Mouse (Mus musculus): Measurements from ENCODE around the gene Spats2l. TPM values are rescaled to one million over a fixed set of nuclear protein-coding genes. Genes with fewer than 3 reads are reported as not detected.
A peak's percentile ranks its signal among the peaks of the same experiment; 100 is the strongest.

Spats2l gene
- polyA plus RNA-seq, 1 experiment from 2014 or later, result 53.0 TPM

- Histone ChIP-seq H3K4me3 (ENCODE audit: low read length) (peak overlapping the region; percentile 90), H3K27me3 (replicated peaks; ENCODE audit: control insufficient read depth, insufficient read depth, low read length) (no peaks in the 10 kb centered on the region), H3K9ac (ENCODE audit: low read depth, low read length) (peak overlapping the region; percentile 97), H3K4me1 (ENCODE audit: control insufficient read depth, insufficient read depth, low read length) (peaks cover 7% of the 10 kb centered on the region; the same call in 1 of the 2 replicates), H3K4me2 (ENCODE audit: low read depth, low read length) (peak overlapping the region; percentile 85), H3K36me3 (ENCODE audit: control insufficient read depth, insufficient read depth, low read length) (no peaks in the 10 kb centered on the region), H3K9me3 (ENCODE audit: control insufficient read depth, low read length) (no peaks in the 10 kb centered on the region), H3K27ac (ENCODE audit: low read length) (peak overlapping the region; percentile 98)
- 0% methylated on average over 14 of the region's 14 CpGs for WGBS
- peak; percentile 29 for ATAC-seq
Observed at GRCm38 (mm10) chr1:57775496-57775790, 1.5 kb downstream of the Spats2l start.

- 68% methylated on average over 5 of the region's 5 CpGs for WGBS
- no peaks in the 10 kb centered on the region for H3K36me3 ChIP-seq (ENCODE audit: control insufficient read depth, insufficient read depth, low read length)
- no peak for ATAC-seq
- no peak overlapping the region for H3K4me2 ChIP-seq (ENCODE audit: low read depth, low read length)
- no peak overlapping the region for H3K27ac ChIP-seq (ENCODE audit: low read length)
- peaks cover 7% of the 10 kb centered on the region; the same call in 1 of the 2 replicates for H3K4me1 ChIP-seq (ENCODE audit: control insufficient read depth, insufficient read depth, low read length)
- H3K9me3 ChIP-seq (ENCODE audit: control insufficient read depth, low read length), result no peaks in the 10 kb centered on the region
- no peak overlapping the region for H3K4me3 ChIP-seq (ENCODE audit: low read length)
- no peaks in the 10 kb centered on the region for H3K27me3 ChIP-seq (replicated peaks; ENCODE audit: control insufficient read depth, insufficient read depth, low read length)
- no peak overlapping the region for H3K9ac ChIP-seq (ENCODE audit: low read depth, low read length)
Observed at GRCm38 (mm10) chr1:57776671-57777281, 2.8 kb downstream of the Spats2l start.

GRCm38 (mm10) chr1:57784300-57784699, 10.3 kb downstream of the Spats2l start:
- Histone ChIP-seq H3K4me1 (ENCODE audit: control insufficient read depth, insufficient read depth, low read length) (no peaks in the 10 kb centered on the region), H3K27ac (ENCODE audit: low read length) (no peak overlapping the region), H3K9ac (ENCODE audit: low read depth, low read length) (no peak overlapping the region), H3K27me3 (replicated peaks; ENCODE audit: control insufficient read depth, insufficient read depth, low read length) (no peaks in the 10 kb centered on the region), H3K36me3 (ENCODE audit: control insufficient read depth, insufficient read depth, low read length) (no peaks in the 10 kb centered on the region), H3K9me3 (ENCODE audit: control insufficient read depth, low read length) (no peaks in the 10 kb centered on the region), H3K4me3 (ENCODE audit: low read length) (no peak overlapping the region), H3K4me2 (ENCODE audit: low read depth, low read length) (no peak overlapping the region)
- ATAC-seq, result no peak
- 84% methylated on average over 4 of the region's 4 CpGs for WGBS

GRCm38 (mm10) chr1:57789831-57790230, 15.9 kb downstream of the Spats2l start:
- Histone ChIP-seq H3K4me3 (ENCODE audit: low read length) (no peak overlapping the region), H3K36me3 (ENCODE audit: control insufficient read depth, insufficient read depth, low read length) (no peaks in the 10 kb centered on the region), H3K27ac (ENCODE audit: low read length) (no peak overlapping the region), H3K9me3 (ENCODE audit: control insufficient read depth, low read length) (no peaks in the 10 kb centered on the region), H3K27me3 (replicated peaks; ENCODE audit: control insufficient read depth, insufficient read depth, low read length) (no peaks in the 10 kb centered on the region), H3K4me1 (ENCODE audit: control insufficient read depth, insufficient read depth, low read length) (no peaks in the 10 kb centered on the region), H3K4me2 (ENCODE audit: low read depth, low read length) (no peak overlapping the region), H3K9ac (ENCODE audit: low read depth, low read length) (no peak overlapping the region)
- 90% methylated on average over 5 of the region's 5 CpGs for WGBS
- ATAC-seq, result no peak

- Histone ChIP-seq H3K4me3 (ENCODE audit: low read length) (no peak overlapping the region), H3K36me3 (ENCODE audit: control insufficient read depth, insufficient read depth, low read length) (no peaks in the 10 kb centered on the region), H3K27ac (ENCODE audit: low read length) (0 out of 2 replicates have a peak overlapping the region, but pooled peaks have one; percentile 1), H3K27me3 (replicated peaks; ENCODE audit: control insufficient read depth, insufficient read depth, low read length) (no peaks in the 10 kb centered on the region), H3K4me2 (ENCODE audit: low read depth, low read length) (no peak overlapping the region), H3K9ac (ENCODE audit: low read depth, low read length) (no peak overlapping the region), H3K9me3 (ENCODE audit: control insufficient read depth, low read length) (no peaks in the 10 kb centered on the region), H3K4me1 (ENCODE audit: control insufficient read depth, insufficient read depth, low read length) (no peaks in the 10 kb centered on the region)
- no peak for ATAC-seq
- WGBS, result 76% methylated on average over 4 of the region's 4 CpGs
Observed at GRCm38 (mm10) chr1:57792212-57792611, 18.2 kb downstream of the Spats2l start.

- Histone ChIP-seq H3K27me3 (replicated peaks; ENCODE audit: control insufficient read depth, insufficient read depth, low read length) (no peaks in the 10 kb centered on the region), H3K4me3 (ENCODE audit: low read length) (no peak overlapping the region), H3K36me3 (ENCODE audit: control insufficient read depth, insufficient read depth, low read length) (no peaks in the 10 kb centered on the region), H3K27ac (ENCODE audit: low read length) (no peak overlapping the region), H3K4me1 (ENCODE audit: control insufficient read depth, insufficient read depth, low read length) (no peaks in the 10 kb centered on the region), H3K4me2 (ENCODE audit: low read depth, low read length) (no peak overlapping the region), H3K9ac (ENCODE audit: low read depth, low read length) (no peak overlapping the region), H3K9me3 (ENCODE audit: control insufficient read depth, low read length) (no peaks in the 10 kb centered on the region)
- WGBS, result 61% methylated on average over 1 of the region's 1 CpGs
- no peak for ATAC-seq
Observed at GRCm38 (mm10) chr1:57795838-57796237, 21.9 kb downstream of the Spats2l start.

GRCm38 (mm10) chr1:57799398-57799797, 25.4 kb downstream of the Spats2l start:
- no peak overlapping the region for H3K27ac ChIP-seq (ENCODE audit: low read length)

GRCm38 (mm10) chr1:57800846-57801245, 26.9 kb downstream of the Spats2l start:
- no peak overlapping the region for H3K9ac ChIP-seq (ENCODE audit: low read depth, low read length)

More at GRCm38 (mm10) chr1:57799398-57799797, 25.4 kb downstream of the Spats2l start:
- no peak overlapping the region for H3K9ac ChIP-seq (ENCODE audit: low read depth, low read length)
- no peaks in the 10 kb centered on the region for H3K27me3 ChIP-seq (replicated peaks; ENCODE audit: control insufficient read depth, insufficient read depth, low read length)
- no peak overlapping the region for H3K4me2 ChIP-seq (ENCODE audit: low read depth, low read length)
- H3K4me1 ChIP-seq (ENCODE audit: control insufficient read depth, insufficient read depth, low read length), result no peaks in the 10 kb centered on the region
- 78% methylated on average over 2 of the region's 2 CpGs for WGBS
- H3K36me3 ChIP-seq (ENCODE audit: control insufficient read depth, insufficient read depth, low read length), result no peaks in the 10 kb centered on the region
- no peak for ATAC-seq
- H3K4me3 ChIP-seq (ENCODE audit: low read length), result no peak overlapping the region
- H3K9me3 ChIP-seq (ENCODE audit: control insufficient read depth, low read length), result no peaks in the 10 kb centered on the region

GRCm38 (mm10) chr1:57806126-57806525, 32.2 kb downstream of the Spats2l start:
- no peak overlapping the region for H3K9ac ChIP-seq (ENCODE audit: low read depth, low read length)
- H3K27me3 ChIP-seq (replicated peaks; ENCODE audit: control insufficient read depth, insufficient read depth, low read length), result no peaks in the 10 kb centered on the region
- no peak overlapping the region for H3K4me2 ChIP-seq (ENCODE audit: low read depth, low read length)
- no peak overlapping the region for H3K4me3 ChIP-seq (ENCODE audit: low read length)
- H3K4me1 ChIP-seq (ENCODE audit: control insufficient read depth, insufficient read depth, low read length), result peaks cover 3% of the 10 kb centered on the region; the same call in 1 of the 2 replicates
- no peaks in the 10 kb centered on the region for H3K36me3 ChIP-seq (ENCODE audit: control insufficient read depth, insufficient read depth, low read length)
- no peaks in the 10 kb centered on the region for H3K9me3 ChIP-seq (ENCODE audit: control insufficient read depth, low read length)
- 94% methylated on average over 3 of the region's 3 CpGs for WGBS
- H3K27ac ChIP-seq (ENCODE audit: low read length), result no peak overlapping the region
- no peak for ATAC-seq

More at GRCm38 (mm10) chr1:57800846-57801245, 26.9 kb downstream of the Spats2l start:
- no peak overlapping the region for H3K4me3 ChIP-seq (ENCODE audit: low read length)
- WGBS, result 74% methylated on average over 6 of the region's 6 CpGs
- no peak for ATAC-seq
- no peak overlapping the region for H3K27ac ChIP-seq (ENCODE audit: low read length)
- no peaks in the 10 kb centered on the region for H3K27me3 ChIP-seq (replicated peaks; ENCODE audit: control insufficient read depth, insufficient read depth, low read length)
- H3K9me3 ChIP-seq (ENCODE audit: control insufficient read depth, low read length), result no peaks in the 10 kb centered on the region
- H3K36me3 ChIP-seq (ENCODE audit: control insufficient read depth, insufficient read depth, low read length), result no peaks in the 10 kb centered on the region
- H3K4me2 ChIP-seq (ENCODE audit: low read depth, low read length), result no peak overlapping the region
- no peaks in the 10 kb centered on the region for H3K4me1 ChIP-seq (ENCODE audit: control insufficient read depth, insufficient read depth, low read length)

GRCm38 (mm10) chr1:57807882-57808281, 33.9 kb downstream of the Spats2l start:
- no peak overlapping the region for H3K9ac ChIP-seq (ENCODE audit: low read depth, low read length)
- WGBS, result 50% methylated on average over 7 of the region's 7 CpGs
- peaks cover 3% of the 10 kb centered on the region; the same call in 1 of the 2 replicates for H3K4me1 ChIP-seq (ENCODE audit: control insufficient read depth, insufficient read depth, low read length)
- H3K4me2 ChIP-seq (ENCODE audit: low read depth, low read length), result no peak overlapping the region
- no peak for ATAC-seq
- no peaks in the 10 kb centered on the region for H3K27me3 ChIP-seq (replicated peaks; ENCODE audit: control insufficient read depth, insufficient read depth, low read length)
- no peak overlapping the region for H3K27ac ChIP-seq (ENCODE audit: low read length)
- H3K36me3 ChIP-seq (ENCODE audit: control insufficient read depth, insufficient read depth, low read length), result no peaks in the 10 kb centered on the region
- no peaks in the 10 kb centered on the region for H3K9me3 ChIP-seq (ENCODE audit: control insufficient read depth, low read length)
- H3K4me3 ChIP-seq (ENCODE audit: low read length), result no peak overlapping the region

All from intestine, embryonic 16.5 days (tissue).